Mouse (Mus musculus) ES-Bruce4 (cell line): ENCODE results near the gene Krt78. TPM values are rescaled to one million over a fixed set of nuclear protein-coding genes. Genes with fewer than 3 reads are reported as not detected.
"Not testable (repeated sequence)": the region's sequence is repeated elsewhere in the genome, so short reads cannot be mapped to it uniquely, and the experiment has no call there.

Experiments
- H3K27ac ChIP-seq: 2 replicates; pipeline ENCODE4 v1.5.1; 2012; ENCODE audit warnings: low read length, inconsistent platforms; ENCODE audit not compliant: insufficient read depth
- H3K27me3 ChIP-seq: 2 replicates; pipeline ENCODE4 v1.6.1; 2012; ENCODE audit warnings: mild to moderate bottlenecking, low read length, inconsistent platforms; ENCODE audit not compliant: control insufficient read depth, poor library complexity, insufficient read depth, severe bottlenecking
- H3K36me3 ChIP-seq: 2 replicates; pipeline ENCODE4 v1.6.1; 2012; ENCODE audit warnings: inconsistent platforms, mild to moderate bottlenecking, low read length, moderate library complexity; ENCODE audit not compliant: control insufficient read depth, poor library complexity, insufficient read depth, severe bottlenecking
- H3K4me1 ChIP-seq: one replicate; pipeline ENCODE4 v1.8.1; 2011; ENCODE audit warnings: low read length; ENCODE audit not compliant: control insufficient read depth, insufficient read depth
- H3K4me3 ChIP-seq: 2 replicates; pipeline ENCODE4 v1.5.1; 2011; ENCODE audit warnings: low read depth, mild to moderate bottlenecking, low read length
- H3K9ac ChIP-seq: 2 replicates; pipeline ENCODE4 v1.6.1; 2012; ENCODE audit warnings: low read depth, mild to moderate bottlenecking, inconsistent platforms; ENCODE audit not compliant: poor library complexity, severe bottlenecking
- H3K9me3 ChIP-seq: replicated peaks from 2 replicates; pipeline ENCODE4 v1.6.1; 2012; ENCODE audit warnings: mild to moderate bottlenecking, low read length, inconsistent platforms; ENCODE audit not compliant: control insufficient read depth, poor library complexity, insufficient read depth, severe bottlenecking
- CTCF ChIP-seq: IDR thresholded peaks from one replicate; pipeline ENCODE4 v1.8.1; 2011; ENCODE audit warnings: low read depth, low read length
- EP300 ChIP-seq: IDR thresholded peaks from 2 replicates; pipeline ENCODE4 v1.6.1; 2011; ENCODE audit warnings: low read depth, low read length; ENCODE audit not compliant: insufficient read depth
- POLR2A ChIP-seq: IDR thresholded peaks from one replicate; pipeline ENCODE4 v1.8.1; 2011; ENCODE audit warnings: low read length; ENCODE audit not compliant: insufficient read depth
- polyA plus RNA-seq: library from polyadenylated mRNA; stranded (reverse); fragments of >200 nt; gene quantifications from 2 replicates; pipeline ENCODE4 v1.2.4, GENCODE M21; 2011; ENCODE audit warnings: low read depth; ENCODE audit not compliant: missing spikeins, insufficient read depth, insufficient read length

Krt78 gene
- not detected in 2 replicates for polyA plus RNA-seq

DNA sequence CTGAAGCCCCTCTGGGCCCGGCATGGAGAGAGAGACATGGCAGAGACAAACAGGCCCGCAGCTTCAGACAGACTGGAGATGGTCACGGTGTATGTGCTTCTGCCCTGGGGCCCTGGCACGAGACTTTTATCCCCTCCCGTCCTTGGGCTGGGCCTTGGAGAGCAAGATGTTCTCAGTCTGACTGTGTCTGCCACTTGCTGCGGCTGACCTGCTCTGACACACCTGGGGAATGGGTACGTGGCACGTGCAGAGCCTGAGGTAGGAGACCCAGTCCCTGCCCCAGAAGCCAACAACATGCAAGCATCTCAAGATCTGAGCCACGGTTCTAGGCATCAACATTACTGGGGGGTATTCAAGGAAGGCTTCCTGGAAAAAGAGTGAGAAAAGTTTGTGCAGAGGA lies at the start of gene Krt78:
Gene Krt78, minus strand, starts transcription at position 101 of the 400 bp plus-strand sequence.
- H3K9me3 ChIP-seq: no peaks in the 10 kb centered on the region
- no peak within 1 kb of the TSS for H3K4me3 ChIP-seq
- H3K4me1 ChIP-seq: no peaks in the 10 kb centered on the region
- H3K9ac ChIP-seq: no peak within 1 kb of the TSS
- H3K27me3 ChIP-seq: no peaks in the 10 kb centered on the region
- TF ChIP-seq CTCF: no peak
- TF ChIP-seq EP300: no peak
- no peak for TF ChIP-seq POLR2A
- H3K36me3 ChIP-seq: no peaks in the 10 kb centered on the region
- no peak within 1 kb of the TSS for H3K27ac ChIP-seq

GRCm38 (mm10) chr15:102003516-102003915 lies 49.4 kb upstream of the Krt78 start:
- no peaks in the 10 kb centered on the region for H3K9me3 ChIP-seq
- H3K27me3 ChIP-seq: no peaks in the 10 kb centered on the region
- peak overlapping the region; percentile 59 for H3K9ac ChIP-seq
- peak overlapping the region; percentile 57 for H3K4me3 ChIP-seq
- no peak overlapping the region for H3K27ac ChIP-seq
- no peaks in the 10 kb centered on the region for H3K36me3 ChIP-seq
- TF ChIP-seq EP300 (no peak), POLR2A (no peak), CTCF (no peak)
- H3K4me1 ChIP-seq: peaks cover 8% of the 10 kb centered on the region

- no peak for TF ChIP-seq EP300
- TF ChIP-seq POLR2A: no peak
- no peak for TF ChIP-seq CTCF
- Histone ChIP-seq H3K9me3 (no peaks in the 10 kb centered on the region), H3K36me3 (no peaks in the 10 kb centered on the region), H3K27me3 (no peaks in the 10 kb centered on the region), H3K4me3 (peak overlapping the region; percentile 48), H3K4me1 (peaks cover 8% of the 10 kb centered on the region), H3K9ac (peak overlapping the region; percentile 59), H3K27ac (no peak overlapping the region)
These were observed 48.8 kb upstream of the Krt78 start for GRCm38 (mm10) chr15:102002646-102003488.

DNA sequence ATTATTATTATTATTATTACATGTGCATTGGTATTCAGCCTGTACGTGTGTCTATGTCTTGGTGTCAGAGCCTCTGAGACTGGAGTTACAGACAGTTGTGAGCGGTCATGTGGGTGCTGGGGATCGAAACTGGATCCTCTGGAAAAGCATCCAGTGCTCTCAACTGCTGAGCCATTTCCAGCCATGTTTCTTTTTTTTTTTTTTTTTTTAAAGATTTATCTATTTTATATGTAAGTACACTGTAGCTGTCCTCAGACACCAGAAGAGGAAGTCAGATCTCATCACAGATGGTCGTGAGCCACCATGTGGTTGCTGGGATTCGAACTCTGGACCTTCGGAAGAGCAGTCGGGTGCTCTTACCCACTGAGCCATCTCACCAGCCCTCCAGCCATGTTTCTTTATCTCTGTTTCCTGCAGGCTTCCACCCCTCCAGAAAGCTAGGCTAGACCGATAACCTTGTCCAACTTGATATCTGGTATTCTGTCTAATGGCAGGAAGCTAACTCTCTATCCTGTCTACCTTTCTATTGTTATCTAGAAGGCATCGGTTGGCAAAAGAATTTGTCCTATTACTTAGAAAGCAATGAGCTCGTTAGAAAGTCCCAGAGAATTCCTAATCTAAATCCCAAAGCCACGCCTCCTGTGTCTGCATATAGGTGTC lies 45.7 kb upstream of the Krt78 start:
- Histone ChIP-seq H3K27me3 (no peaks in the 10 kb centered on the region), H3K36me3 (no peaks in the 10 kb centered on the region), H3K9ac (no peak overlapping the region), H3K27ac (no peak overlapping the region), H3K9me3 (no peaks in the 10 kb centered on the region), H3K4me1 (no peaks in the 10 kb centered on the region), H3K4me3 (no peak overlapping the region)
- TF ChIP-seq EP300: no peak
- TF ChIP-seq POLR2A: no peak

DNA sequence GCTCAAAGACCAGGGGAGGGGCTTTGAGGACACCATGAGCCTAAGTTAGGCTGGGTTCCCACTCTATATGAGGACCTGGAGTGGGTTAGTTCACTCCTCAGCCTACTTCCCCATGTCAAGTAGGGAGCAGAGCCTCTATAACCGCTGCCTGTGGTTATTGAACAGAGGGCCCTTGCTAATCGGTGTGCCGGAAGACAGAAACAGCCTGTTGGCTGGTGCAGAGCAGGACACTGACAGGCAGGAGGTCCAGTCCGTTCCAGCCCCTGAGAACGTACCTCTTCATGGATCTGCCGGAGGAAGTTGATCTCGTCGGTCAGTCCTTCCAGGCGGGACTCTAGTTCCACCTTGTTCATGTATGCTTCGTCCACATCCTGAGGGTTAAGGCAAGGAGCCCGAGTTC lies 45.1 kb upstream of the Krt78 start:
- TF ChIP-seq CTCF: no peak
- no peak for TF ChIP-seq EP300
- no peak for TF ChIP-seq POLR2A
- no peaks in the 10 kb centered on the region for H3K9me3 ChIP-seq
- no peak overlapping the region for H3K4me3 ChIP-seq
- no peaks in the 10 kb centered on the region for H3K27me3 ChIP-seq
- H3K36me3 ChIP-seq: no peaks in the 10 kb centered on the region
- no peaks in the 10 kb centered on the region for H3K4me1 ChIP-seq
- no peak overlapping the region for H3K27ac ChIP-seq
- no peak overlapping the region for H3K9ac ChIP-seq

DNA sequence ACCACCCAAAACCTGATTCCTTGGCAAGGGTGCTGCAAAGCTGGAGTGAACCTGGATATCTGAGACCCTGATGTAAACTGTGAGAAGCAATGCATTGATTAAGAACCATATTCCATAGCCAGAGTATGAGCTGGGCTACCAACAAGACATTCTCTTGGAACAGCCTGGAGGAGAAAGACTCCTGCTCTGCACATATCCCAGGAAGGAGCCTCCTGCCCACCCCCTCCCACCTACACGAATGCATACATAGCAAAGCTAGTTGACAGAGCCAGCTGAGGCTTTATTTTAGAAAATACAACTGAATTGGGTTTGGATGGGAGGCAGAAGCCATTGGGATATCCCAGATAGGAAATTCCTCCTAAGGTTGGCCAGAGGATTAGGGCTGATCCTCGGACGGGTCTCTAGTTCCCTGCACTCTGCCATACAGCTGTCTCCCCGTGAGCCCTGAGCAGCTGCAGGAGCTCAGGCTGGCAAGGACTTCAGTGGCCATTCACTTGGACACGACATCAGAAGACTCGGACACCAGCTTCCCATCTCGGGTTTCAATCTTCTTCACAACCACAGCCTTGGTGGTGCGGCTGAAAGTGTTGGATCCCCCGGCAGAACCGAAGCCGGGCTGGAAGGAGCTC lies 42.5 kb upstream of the Krt78 start:
- H3K9ac ChIP-seq, H3K27me3 ChIP-seq, H3K9me3 ChIP-seq, H3K27ac ChIP-seq, H3K36me3 ChIP-seq, H3K4me1 ChIP-seq, H3K4me3 ChIP-seq: not testable (repeated sequence)
